Mouse (Mus musculus) spleen, adult 2 months (tissue): ENCODE measurements around the gene Vps45. TPM values are rescaled to one million over a fixed set of nuclear protein-coding genes. Genes with fewer than 3 reads are reported as not detected.
A peak's percentile ranks its signal among the peaks of the same experiment; 100 is the strongest.
"Not testable (repeated sequence)": the region's sequence is repeated elsewhere in the genome, so short reads cannot be mapped to it uniquely, and the experiment has no call there.

Experiments
- DNase-seq, 2 experiments: peaks; one replicate each; pipeline versions ENCODE4 v3.0.0 to v3.0.0-alpha.2; 2012 to 2021; ENCODE audit warnings: low spot score in 2 of 2, low read depth in 1 of 2
- H3K27ac ChIP-seq: fragments of 200-500 bp; 2 replicates; pipeline ENCODE4 v1.5.1; 2012; ENCODE audit warnings: low read length, inconsistent platforms; ENCODE audit not compliant: insufficient read depth
- H3K27me3 ChIP-seq: fragments of 200-500 bp; 2 replicates; pipeline ENCODE4 v1.6.1; 2012; ENCODE audit warnings: mild to moderate bottlenecking, moderate library complexity, low read length, inconsistent platforms; ENCODE audit not compliant: control insufficient read depth, insufficient read depth
- H3K36me3 ChIP-seq: fragments of 200-500 bp; 2 replicates; pipeline ENCODE4 v1.6.1; 2012; ENCODE audit warnings: mild to moderate bottlenecking, low read length, inconsistent platforms; ENCODE audit not compliant: control insufficient read depth, insufficient read depth
- H3K4me1 ChIP-seq: fragments of 200-500 bp; 2 replicates; pipeline ENCODE4 v1.6.1; 2011; ENCODE audit warnings: inconsistent platforms; ENCODE audit not compliant: control insufficient read depth, insufficient read depth, insufficient read length
- H3K4me3 ChIP-seq: fragments of 200-500 bp; 2 replicates; pipeline ENCODE4 v1.5.1; 2011; ENCODE audit warnings: mild to moderate bottlenecking, inconsistent platforms; ENCODE audit not compliant: insufficient read depth, insufficient read length; ENCODE audit errors: extremely low read depth
- CTCF ChIP-seq: fragments of 200-500 bp; IDR thresholded peaks from 2 replicates; pipeline ENCODE4 v1.5.1; 2011; ENCODE audit warnings: mild to moderate bottlenecking, inconsistent platforms; ENCODE audit not compliant: insufficient read depth, insufficient read length, insufficient replicate concordance; ENCODE audit errors: extremely low read depth
- POLR2A ChIP-seq: fragments of 200-500 bp; IDR thresholded peaks from 2 replicates; pipeline ENCODE4 v1.6.1; 2011; ENCODE audit warnings: low read depth, low read length, inconsistent platforms
- WGBS: fragments of 180-500 bp; shearing (Covaris S2); methylation state at CpG from one replicate; pipeline ENCODE4 v1.1.7; 2018; 5-methylcytosine and 5-hydroxymethylcytosine counted together
- polyA plus RNA-seq: library from polyadenylated mRNA; depleted of rRNA; stranded (reverse); fragments of >200 nt; gene quantifications from 2 replicates; pipeline ENCODE4 v1.2.3, GENCODE M21; 2012; rRNA removed

Vps45 gene
- polyA plus RNA-seq, 1 experiment: 2.0 TPM

DNA sequence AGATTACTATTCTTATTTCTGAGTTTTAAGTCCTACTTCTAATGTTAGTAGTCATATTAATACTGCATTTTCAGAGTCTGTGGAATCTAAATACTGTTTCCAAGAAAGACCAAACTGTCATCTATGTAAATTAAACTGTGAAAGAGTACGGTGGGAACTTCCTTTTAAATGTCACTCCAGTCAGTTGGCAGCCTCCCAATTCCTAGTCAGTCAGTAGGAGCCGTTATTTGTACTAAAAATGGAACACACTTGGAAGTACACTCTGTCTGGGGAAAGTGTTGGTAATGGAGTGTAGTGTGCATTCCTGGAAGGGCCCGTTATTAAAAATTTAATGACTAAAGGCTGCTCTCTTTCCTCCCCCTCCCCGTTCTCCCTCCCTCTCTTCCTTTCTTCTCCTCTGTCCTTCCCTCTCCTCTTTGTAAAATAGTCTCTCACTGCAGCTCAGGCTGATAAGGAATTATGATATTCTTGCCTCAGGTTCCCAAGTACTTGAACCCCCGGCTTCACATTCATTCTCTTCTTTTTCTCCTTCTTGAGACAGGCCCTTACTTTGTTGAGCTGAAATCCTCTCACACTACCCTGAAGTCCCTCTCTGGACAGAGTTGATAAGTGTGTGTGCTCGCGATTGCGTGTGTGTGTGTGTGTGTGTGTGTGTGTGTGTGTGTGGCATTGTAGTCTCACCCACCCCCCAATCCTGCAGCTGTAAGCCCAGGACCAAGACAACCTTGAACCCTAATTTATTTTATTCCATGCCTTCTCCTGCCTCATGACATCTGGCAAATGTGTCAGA, 100.7 kb downstream of the Vps45 start:
- H3K4me3 ChIP-seq: no peak overlapping the region
- no peak overlapping the region for H3K27ac ChIP-seq
- TF ChIP-seq CTCF (no peak), POLR2A (no peak)
- H3K4me1 ChIP-seq: no peaks in the 10 kb centered on the region; the same call in 1 of the 2 replicates
- DNase-seq: no peak
- no peaks in the 10 kb centered on the region for H3K36me3 ChIP-seq
- H3K27me3 ChIP-seq: no peaks in the 10 kb centered on the region
- 39% methylated on average over 8 of the region's 8 CpGs for WGBS

DNA sequence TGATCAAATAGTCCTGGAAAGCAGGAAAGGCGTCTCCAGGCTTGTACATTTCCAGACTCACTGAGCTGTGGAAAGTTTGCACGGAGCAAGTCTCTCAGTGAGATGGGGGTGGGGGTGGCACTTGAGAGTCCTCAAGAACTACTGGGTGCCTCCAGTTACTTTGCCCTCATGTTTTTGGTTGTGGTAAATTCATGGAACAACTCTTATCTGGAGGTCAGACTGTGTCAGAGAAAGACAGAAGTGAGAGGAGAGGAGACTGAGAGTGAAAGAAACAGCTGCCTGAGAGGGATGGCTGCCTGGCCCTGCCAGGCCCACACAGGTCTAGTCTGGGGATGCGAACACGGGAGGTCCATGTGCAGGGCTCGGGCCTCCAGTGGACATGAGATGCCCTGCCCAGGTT, 102.9 kb downstream of the Vps45 start:
- Histone ChIP-seq H3K27me3 (no peaks in the 10 kb centered on the region), H3K27ac (no peak overlapping the region), H3K36me3 (no peaks in the 10 kb centered on the region), H3K4me3 (no peak overlapping the region), H3K4me1 (no peaks in the 10 kb centered on the region; the same call in 1 of the 2 replicates)
- WGBS: 66% methylated on average over 5 of the region's 5 CpGs
- TF ChIP-seq POLR2A: no peak
- no peak for TF ChIP-seq CTCF
- no peak for DNase-seq

DNA sequence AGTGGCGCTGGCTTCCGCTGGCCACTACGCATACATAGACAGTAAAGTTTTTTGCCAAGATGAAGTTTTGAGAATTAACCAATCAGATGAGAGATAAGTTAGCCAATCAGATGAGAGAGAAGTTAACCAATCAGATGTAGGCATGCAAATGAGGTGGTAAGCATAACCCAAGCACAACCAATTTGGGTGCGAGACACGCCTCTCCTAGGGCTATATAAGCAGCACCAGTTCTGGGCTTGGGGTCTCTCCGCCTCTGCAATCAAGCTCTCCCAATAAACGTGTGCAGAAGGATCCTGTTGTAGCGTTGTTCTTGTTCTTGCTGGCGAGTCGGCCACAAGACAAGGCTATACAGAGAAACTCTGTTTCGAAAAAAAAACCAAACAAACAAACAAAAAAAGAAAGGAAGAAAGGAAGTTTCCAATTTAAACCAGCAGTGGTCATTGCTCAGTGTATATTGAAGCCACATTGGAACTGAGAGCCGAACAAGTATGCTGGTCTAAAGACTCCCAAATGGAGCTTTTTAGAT, 103.6 kb downstream of the Vps45 start:
- not testable (repeated sequence) for H3K36me3 ChIP-seq, H3K4me1 ChIP-seq, H3K27ac ChIP-seq, DNase-seq, H3K27me3 ChIP-seq, H3K4me3 ChIP-seq
- WGBS: 94% methylated on average over 12 of the region's 12 CpGs

DNA sequence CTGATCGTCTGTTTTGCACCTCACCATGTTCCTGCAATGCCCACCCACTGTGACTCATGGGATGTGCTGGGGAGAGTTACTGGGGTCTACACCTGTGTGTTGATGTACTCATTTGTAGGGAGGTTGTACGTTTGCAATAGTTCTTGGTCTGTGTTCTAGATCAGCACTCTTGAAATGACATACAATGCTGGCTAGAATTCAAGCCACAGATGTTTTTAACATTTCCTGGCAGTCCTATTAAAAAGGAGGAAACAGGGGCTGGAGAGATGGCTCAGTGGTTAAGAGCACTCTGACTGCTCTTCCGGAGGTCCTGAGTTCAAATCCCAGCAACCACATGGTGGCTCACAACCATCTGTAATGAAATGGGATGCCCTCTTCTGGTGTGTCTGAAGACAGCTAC, 104.7 kb downstream of the Vps45 start:
- no peaks in the 10 kb centered on the region for H3K36me3 ChIP-seq
- H3K27ac ChIP-seq: no peak overlapping the region
- WGBS: 56% methylated on average over 3 of the region's 3 CpGs
- H3K27me3 ChIP-seq: no peaks in the 10 kb centered on the region
- no peak for TF ChIP-seq POLR2A
- no peak for TF ChIP-seq CTCF
- no peaks in the 10 kb centered on the region; the same call in 1 of the 2 replicates for H3K4me1 ChIP-seq
- DNase-seq: no peak
- H3K4me3 ChIP-seq: no peak overlapping the region

DNA sequence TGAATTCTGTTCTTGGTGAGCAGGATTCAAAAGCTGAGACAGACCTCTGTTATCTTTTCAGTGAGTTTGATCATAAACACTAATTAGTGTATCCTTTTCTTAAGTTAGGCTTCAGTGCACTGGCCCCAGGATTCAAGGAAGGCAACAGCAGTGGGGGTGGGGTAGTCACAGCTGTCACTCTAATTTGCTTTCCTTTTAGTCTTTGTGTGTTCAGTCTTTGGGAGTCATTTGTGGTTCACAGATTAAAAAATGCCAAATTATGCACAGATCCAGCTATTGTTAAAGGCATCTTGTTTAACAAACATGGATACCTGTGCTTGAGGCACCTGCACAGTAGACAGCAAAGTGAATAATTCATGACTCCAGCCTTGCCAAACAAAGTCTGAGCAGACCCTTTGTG, 105.2 kb downstream of the Vps45 start:
- H3K4me1 ChIP-seq: no peaks in the 10 kb centered on the region; the same call in 1 of the 2 replicates
- H3K27me3 ChIP-seq: no peaks in the 10 kb centered on the region
- no peak for DNase-seq
- no peak overlapping the region for H3K27ac ChIP-seq
- no peak for TF ChIP-seq CTCF
- no peaks in the 10 kb centered on the region for H3K36me3 ChIP-seq
- H3K4me3 ChIP-seq: no peak overlapping the region

DNA sequence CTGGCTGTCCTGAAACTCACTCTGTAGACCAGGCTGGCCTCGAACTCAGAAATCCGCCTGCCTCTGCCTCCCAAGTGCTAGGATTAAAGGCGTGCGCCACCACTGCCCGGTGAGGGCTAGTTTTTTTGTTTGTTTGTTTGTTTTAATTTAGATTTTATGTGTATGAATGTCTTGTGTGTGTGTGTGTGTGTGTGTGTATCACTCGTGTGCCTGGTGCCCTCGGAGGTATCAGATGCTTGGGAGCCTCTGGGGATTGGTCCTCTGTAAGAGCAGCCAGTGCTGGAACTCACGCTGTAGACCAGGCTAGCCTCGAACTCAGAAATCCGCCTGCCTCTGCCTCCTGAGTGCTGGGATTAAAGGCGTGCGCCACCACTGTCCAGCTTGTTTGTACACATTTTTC, 106.7 kb downstream of the Vps45 start:
- not testable (repeated sequence) for DNase-seq, H3K36me3 ChIP-seq, H3K27me3 ChIP-seq, H3K4me1 ChIP-seq
- H3K4me3 ChIP-seq: peak overlapping the region; percentile 82
- WGBS: 60% methylated on average over 12 of the region's 12 CpGs
- H3K27ac ChIP-seq: peak overlapping the region; percentile 98

DNA sequence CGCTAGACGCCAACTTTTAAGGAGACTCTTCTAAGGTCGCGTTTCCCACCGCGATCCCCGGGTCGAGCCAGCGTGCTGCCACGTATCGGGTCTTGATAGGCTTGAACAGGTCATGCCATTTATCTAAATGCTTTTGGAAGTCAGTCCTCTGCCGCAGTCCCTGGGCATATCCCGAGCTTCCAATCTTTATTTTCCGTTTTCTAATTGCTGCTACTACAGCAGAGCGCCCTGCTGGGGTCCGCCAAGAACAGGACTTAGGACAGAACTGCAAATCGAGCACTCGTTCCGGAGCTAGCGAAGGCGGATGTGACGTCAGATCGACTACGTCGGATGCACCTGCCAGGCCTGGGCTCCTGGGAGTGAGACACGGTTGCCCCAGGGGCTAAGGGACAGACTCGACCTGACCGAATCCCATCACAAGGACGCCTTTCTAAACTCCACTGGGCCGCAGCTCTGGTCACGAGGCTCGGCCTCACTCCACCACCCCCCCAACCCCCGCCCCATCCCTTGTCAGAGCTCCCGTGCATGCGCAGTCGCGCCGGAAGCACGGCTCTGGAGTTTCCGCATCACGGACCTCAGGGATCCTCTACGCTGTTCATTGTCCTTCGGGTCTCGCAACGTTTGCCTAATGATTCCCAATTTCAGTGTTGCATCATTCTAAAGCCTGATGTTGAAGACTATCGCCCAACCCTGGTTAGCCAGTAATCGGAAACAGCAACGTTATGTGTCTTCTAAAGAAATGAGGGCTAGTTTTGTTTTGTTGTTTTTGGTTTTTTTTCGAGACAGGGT, 107.3 kb downstream of the Vps45 start:
- DNase-seq: peak; percentile 85 to 89
- TF ChIP-seq POLR2A (peak; percentile 77), CTCF (no peak)
- no peaks in the 10 kb centered on the region for H3K27me3 ChIP-seq
- WGBS: under 1% methylated on average over 49 of the region's 49 CpGs
- no peaks in the 10 kb centered on the region; the same call in 1 of the 2 replicates for H3K4me1 ChIP-seq
- peaks cover 3% of the 10 kb centered on the region for H3K36me3 ChIP-seq
- peak overlapping the region; percentile 82 for H3K4me3 ChIP-seq
- peak overlapping the region; percentile 98 for H3K27ac ChIP-seq

Other genes starting within 250 kb of the Vps45 start
- gene Rprd2, start 239.6 kb downstream of the Vps45 start, polyA plus RNA-seq: 11.3 and 15.7 TPM in 2 replicates
- gene Prpf3, start 202.6 kb downstream of the Vps45 start, polyA plus RNA-seq: 8.6 and 12.1 TPM in 2 replicates
- gene Mrps21, start 186.9 kb downstream of the Vps45 start, polyA plus RNA-seq: 28.0 and 30.7 TPM in 2 replicates
- 3.3 and 3.8 TPM in 2 replicates for gene Ciart, start 176.2 kb downstream of the Vps45 start, polyA plus RNA-seq
- gene BC028528, start 166.5 kb downstream of the Vps45 start, polyA plus RNA-seq: 11.5 and 12.7 TPM in 2 replicates
- gene Aph1a, start 164.5 kb downstream of the Vps45 start, polyA plus RNA-seq: 100 and 174 TPM in 2 replicates
- 0.50 TPM in 1 of 2 replicates, not detected in the other for gene Car14, start 153.8 kb downstream of the Vps45 start, polyA plus RNA-seq
- gene Anp32e, start 129.2 kb downstream of the Vps45 start, polyA plus RNA-seq: 12.7 and 21.2 TPM in 2 replicates
- 60.1 and 91.7 TPM in 2 replicates for gene Plekho1, start 62.5 kb downstream of the Vps45 start, polyA plus RNA-seq
- gene Otud7b, start 46.1 kb upstream of the Vps45 start, polyA plus RNA-seq: 11.1 and 19.8 TPM in 2 replicates
- 2.1 and 2.7 TPM in 2 replicates for gene Mtmr11, start 103.5 kb upstream of the Vps45 start, polyA plus RNA-seq
- 62.2 and 91.8 TPM in 2 replicates for gene Sf3b4, start 113.9 kb upstream of the Vps45 start, polyA plus RNA-seq
- gene Sv2a, start 122.7 kb upstream of the Vps45 start, polyA plus RNA-seq: 2.0 and 3.5 TPM in 2 replicates
- gene Bola1, start 161.2 kb upstream of the Vps45 start, polyA plus RNA-seq: 24.6 and 38.8 TPM in 2 replicates
- gene Hist2h2ab, start 161.4 kb upstream of the Vps45 start, polyA plus RNA-seq: 3.0 and 5.2 TPM in 2 replicates
- gene Hist2h2ac, start 162.4 kb upstream of the Vps45 start, polyA plus RNA-seq: 31.1 and 44.3 TPM in 2 replicates
- 3.3 and 4.2 TPM in 2 replicates for gene Hist2h2be, start 162.7 kb upstream of the Vps45 start, polyA plus RNA-seq
- gene Hist2h3c2, start 180.7 kb upstream of the Vps45 start, polyA plus RNA-seq: 66.4 and 158 TPM in 2 replicates
- 169 and 177 TPM in 2 replicates for gene Hist2h2aa2, start 181.8 kb upstream of the Vps45 start, polyA plus RNA-seq
- 95.6 and 174 TPM in 2 replicates for gene Hist2h2aa1, start 187.0 kb upstream of the Vps45 start, polyA plus RNA-seq
- gene Hist2h3c1, start 188.2 kb upstream of the Vps45 start, polyA plus RNA-seq: not detected in 2 replicates
- gene Hist2h4, start 204.8 kb upstream of the Vps45 start, polyA plus RNA-seq: 9.3 and 15.4 TPM in 2 replicates
- gene Hist2h3b, start 210.2 kb upstream of the Vps45 start, polyA plus RNA-seq: 102 and 177 TPM in 2 replicates
- 14.7 and 15.9 TPM in 2 replicates for gene Hist2h2bb, start 211.3 kb upstream of the Vps45 start, polyA plus RNA-seq
- gene Fcgr1, start 235.5 kb upstream of the Vps45 start, polyA plus RNA-seq: 5.2 and 6.0 TPM in 2 replicates